Mouse (Mus musculus): ENCODE data around the gene Gm28048.

Gene Gm28048

DNA sequence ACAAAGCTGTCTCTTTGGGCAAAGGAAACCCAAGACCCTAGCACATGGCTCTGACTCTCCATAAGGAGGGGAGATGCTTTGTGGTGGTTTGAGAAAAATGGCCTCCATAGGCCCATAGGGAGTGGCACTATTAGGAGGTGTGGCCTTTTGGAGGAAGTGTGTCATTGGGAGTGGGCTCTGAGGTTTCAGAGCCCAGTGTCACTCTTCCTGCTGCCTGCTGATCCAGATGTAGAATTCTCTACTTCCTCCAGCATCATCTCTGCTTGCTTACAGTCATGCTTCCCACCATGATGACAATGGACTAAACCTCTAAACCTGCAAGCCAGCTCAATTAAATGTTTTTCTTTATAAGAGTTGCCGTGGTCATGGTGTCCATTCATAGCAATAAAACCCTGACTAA lies 187.2 kb downstream of the Gm28048 start:
- DNase-seq (ENCODE audit: low spot score), result no peak

GRCm38 (mm10) chr11:22793881-22794203 lies 188.0 kb downstream of the Gm28048 start:
- DNase-seq (ENCODE audit: low spot score), result no peak

DNA sequence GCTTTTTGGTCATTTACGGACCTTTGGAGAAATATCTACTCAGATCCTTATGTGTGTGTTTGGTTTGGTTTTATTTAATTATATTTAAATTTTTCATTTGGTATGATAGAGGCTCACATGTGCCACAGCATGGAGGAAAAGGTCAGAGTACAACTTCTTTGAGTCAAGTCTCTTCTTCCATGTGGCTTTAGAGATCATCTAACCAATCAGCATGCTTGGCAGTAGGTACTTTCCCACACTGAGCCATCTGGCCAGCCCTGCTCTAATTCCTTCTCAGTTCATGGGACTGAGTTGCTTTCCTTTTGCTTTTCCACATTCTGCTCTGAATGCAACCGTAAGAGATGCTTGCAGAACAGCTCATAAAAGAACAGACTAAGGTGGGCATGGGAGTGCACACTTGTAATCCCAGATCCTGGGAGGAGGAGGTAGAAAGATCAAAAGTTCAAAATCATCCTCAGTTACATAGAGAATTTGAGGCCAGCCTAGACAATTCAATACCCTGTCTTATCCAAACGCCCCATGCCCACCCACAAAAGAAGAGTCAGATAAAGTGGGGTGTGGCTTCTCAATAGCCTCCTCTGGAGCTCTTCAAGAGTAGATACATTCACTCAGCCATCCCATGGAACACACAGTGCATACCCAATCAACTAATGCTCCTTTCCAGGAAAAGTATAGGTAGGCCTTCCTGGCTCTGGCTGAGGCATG lies 188.6 kb downstream of the Gm28048 start:
- no peak for DNase-seq (ENCODE audit: low spot score)

- DNase-seq (ENCODE audit: low spot score), result no peak
Observed at GRCm38 (mm10) chr11:22792149-22792548, 189.7 kb downstream of the Gm28048 start.

DNA sequence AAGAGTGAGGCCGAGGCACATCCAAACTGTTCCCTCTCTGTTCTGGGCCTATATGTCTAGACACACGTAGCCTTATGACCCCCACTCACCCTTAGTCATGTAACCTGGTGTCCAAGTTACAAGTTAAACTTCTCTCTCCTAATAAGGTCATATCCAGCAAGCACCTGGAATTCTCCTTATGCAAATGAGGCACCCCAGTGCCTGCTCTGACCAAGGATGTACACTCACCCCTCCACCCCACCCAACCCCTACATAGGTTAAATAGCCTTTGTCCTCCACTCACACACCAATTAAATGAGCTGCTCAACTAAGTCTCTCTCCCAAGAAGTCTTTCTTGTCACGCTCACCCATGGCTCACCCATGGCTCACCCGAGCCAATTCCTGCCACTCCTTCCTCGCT lies 190.2 kb downstream of the Gm28048 start:
- DNase-seq (ENCODE audit: low spot score), result no peak

- DNase-seq (ENCODE audit: low spot score), result no peak
Observed at GRCm38 (mm10) chr11:22787833-22788232, 194.1 kb downstream of the Gm28048 start.

Data from layer of hippocampus, adult 9-10 months (tissue).